Mouse (Mus musculus) kidney, postnatal 36 days (tissue): ENCODE data around the gene Bola2.
"Not testable (repeated sequence)": the region's sequence is repeated elsewhere in the genome, so short reads cannot be mapped to it uniquely, and the experiment has no call there.

ENCODE experiments used
- DNase-seq, 2 experiments: peaks; one replicate each; pipeline ENCODE4 v3.0.0; 2021 to 2022; ENCODE audit warnings: mixed read lengths in 2 of 2

Gene Bola2

DNA sequence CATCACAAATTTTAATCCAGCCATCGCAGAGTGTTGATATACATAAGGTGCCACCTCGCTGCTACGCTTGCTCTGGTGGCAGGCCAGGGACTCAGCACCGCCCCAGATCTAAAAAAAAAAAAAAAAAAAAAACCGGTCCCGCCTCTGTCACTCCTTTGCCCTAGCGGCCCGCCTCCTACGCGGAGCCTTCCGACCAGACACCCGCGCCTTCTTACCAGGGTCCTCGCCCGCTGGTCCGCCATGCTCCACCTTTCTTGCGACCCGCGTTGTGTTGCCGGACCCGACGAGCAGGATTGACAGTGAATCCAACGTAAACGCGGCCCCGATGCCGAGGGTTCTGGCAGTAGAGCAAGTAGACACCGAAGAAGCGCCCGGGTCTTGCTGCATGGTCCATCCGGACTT lies at the start of gene Bola2:
Gene Bola2 (plus strand): TSS at position 192 of the 402 bp plus-strand sequence.
- DNase-seq = peak; percentile 75 to 82

GRCm38 (mm10) chr7:126645708-126646107 lies 49.5 kb upstream of the Bola2 start:
- peak; percentile 24 to 37 for DNase-seq

DNA sequence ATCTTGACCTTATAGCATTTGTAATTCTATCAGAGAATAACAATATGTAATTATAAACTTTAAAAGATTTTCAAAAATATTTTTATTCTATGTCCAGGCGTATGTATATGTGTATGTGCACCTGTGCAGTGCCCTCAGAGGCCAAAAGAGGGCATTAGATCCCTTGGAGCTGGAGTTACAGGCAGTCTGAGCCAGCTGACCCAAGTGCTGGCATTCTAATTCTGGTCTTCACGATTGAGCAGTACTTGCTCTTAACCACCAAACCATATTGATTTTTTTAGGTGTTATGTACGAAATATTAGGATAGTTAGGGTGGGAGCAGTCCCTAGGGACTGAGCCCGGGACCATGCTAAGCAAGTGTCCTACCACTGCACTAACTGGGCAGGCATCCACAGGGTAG lies 46.7 kb upstream of the Bola2 start:
- no peak for DNase-seq

- peak; percentile 93 to 98 for DNase-seq
Observed at GRCm38 (mm10) chr7:126649231-126650051, 45.8 kb upstream of the Bola2 start, which contains the start of gene Sgf29. Sgf29 (plus strand) TSS chr7:126649309.

DNA sequence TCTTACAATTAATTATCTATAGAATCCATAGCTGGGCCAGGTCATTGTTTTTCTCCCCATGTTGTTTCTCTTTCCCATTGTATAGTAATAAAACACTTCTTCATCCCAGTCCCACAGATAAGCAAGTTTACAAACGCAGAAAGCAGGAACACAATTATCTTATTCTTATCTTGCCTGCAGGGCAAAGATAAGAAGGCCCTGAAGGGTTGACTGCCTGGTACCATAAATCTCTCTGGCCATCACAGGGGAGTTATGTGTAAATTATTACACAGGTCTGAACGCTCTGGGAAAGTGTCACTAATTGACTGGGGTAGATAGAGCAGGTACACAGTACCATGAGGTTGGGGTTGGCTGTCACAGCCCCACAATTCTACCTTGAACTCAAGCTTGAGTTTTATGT lies 44.3 kb upstream of the Bola2 start:
- no peak for DNase-seq

DNA sequence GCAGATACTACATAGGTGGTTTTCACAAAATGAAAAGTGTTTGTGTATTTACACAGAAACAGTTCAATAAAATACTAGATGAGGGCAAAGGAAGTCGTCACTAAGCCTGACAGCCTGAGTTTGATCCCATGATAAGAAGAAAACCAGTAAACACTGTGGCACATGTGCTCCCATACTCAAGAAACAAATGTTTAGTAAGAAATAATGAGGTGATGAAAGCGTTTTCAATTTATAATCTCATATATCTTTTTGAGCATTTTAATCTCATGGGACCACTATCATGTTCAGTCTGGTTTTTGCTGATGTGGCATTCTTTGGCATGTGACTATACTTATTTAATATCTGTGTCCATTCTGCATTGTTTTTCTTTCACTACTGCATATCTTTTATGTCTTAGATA lies 41.2 kb upstream of the Bola2 start:
- DNase-seq = no peak

DNA sequence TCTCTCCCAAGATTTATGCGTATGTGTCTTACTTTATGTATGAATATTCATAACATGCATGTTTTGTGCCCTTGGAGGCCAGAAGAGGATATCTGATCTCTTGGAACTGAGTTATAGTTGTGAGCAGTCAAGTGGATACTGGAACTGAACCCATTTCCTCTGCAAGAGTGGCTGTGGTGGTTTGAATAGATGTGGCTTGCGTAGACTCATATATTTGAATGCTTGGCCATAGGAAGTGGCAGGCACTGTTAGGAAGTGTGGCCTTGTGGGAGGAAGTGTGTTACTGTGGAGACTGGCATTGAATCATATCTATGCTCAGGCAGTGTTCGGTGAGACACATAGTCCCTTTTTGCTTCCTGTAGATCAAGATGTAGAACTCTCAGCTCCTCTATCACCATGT lies 39.5 kb upstream of the Bola2 start:
- no peak for DNase-seq

GRCm38 (mm10) chr7:126657522-126657921 lies 37.7 kb upstream of the Bola2 start:
- no peak for DNase-seq

DNA sequence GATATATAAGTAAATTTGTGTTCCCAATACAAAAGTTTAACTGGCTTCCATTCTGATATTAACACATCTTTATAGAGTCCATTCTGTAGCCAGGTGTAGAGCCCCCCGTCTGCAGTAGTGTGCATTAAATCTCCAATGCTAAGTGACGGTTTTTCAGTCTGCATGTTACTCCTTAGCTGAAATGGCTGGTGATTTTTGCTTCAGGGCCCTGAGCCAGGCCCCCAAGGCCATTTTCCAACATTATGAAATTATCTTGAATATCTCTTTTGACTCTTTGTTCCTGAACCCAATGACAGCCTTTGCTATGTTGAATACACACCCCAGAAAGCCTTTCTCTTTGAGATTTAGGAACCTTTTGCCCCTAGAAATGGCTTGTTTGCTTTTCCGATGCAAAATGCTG lies 35.4 kb upstream of the Bola2 start:
- no peak for DNase-seq

DNA sequence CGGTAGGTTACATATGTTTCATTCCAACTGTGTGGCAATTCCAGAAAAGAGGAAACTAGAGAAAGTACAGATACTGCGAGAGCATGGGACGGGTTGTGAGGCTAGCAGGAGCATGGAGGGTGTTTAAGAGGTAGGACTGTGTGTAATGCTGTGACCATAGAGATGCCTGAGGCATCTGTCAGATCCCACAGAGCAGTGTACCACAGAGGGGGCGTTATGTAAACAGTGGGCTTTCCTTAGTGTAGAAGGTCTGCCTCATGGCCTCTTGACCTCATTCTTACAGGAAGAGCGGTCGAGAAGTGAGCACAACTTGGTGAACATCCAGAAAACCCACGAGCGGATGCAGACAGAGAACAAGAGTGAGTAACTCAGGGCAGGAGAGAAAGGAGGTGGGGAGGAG lies 31.6 kb upstream of the Bola2 start:
- DNase-seq = no peak

DNA sequence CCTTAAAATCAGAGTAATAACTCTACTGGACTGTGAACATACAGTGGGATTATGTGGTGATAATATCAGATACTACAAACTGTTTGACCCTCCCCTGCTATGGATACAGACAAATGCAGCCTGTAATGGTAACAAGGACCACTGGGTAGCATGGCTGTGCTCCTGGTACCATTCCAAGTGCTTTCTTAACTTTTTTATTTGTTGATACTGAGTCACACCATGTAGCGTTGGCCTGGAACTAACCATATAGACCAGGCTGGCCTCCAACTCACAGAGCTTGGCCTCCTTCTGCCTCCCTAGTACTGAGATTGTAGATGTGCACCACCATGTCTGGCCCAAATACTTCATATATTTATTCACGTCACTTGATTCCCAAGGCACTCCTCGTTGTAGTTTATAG lies 29.9 kb upstream of the Bola2 start:
- peak; percentile 54 to 55 for DNase-seq

DNA sequence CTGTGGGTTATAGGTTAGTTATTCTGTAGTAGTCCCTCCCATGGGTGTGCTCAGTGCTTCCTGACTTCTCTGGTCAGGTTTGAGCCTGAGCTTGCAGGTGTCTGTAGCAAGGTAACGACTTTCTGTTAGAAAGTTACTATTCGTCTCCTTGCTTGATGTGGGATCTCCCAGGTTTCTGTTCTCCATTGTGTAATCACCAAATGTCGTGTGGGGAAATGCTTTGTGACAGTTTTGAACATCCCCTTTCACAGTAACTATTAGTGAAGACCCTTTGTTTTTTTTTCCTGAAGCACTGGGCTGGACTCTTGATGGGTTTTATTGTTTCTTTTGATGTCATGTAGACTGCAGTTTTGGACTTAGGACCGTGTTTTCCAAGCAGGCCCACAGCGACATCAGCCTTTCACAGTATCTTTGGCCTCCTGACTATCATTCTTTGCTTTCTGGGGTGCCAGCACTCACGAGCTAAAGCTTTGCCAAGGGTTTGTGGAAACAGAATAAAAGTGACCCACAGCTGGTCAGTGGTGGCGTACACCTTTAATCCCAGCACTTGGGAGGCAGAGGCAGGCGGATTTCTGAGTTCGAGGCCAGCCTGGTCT lies 27.6 kb upstream of the Bola2 start:
- no peak for DNase-seq

DNA sequence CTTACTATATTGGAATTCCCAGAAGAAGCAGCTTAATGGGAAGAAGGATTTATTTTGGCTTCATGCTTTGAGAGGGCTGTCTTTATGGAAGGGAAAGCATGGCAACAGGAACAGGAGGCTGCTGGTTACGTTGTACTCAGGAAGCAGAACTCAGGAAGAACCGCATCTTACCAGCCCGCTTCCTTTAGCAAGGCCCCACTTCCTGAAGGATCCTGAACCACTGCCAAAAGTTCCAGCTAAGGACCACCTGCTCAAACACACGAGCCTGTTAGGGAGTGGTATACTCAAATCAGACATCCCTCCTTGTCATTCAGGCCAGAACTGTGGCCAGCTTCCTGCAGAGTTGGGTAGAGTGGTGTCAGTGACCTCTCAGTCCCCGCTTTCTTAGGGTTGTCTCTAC lies 26.7 kb upstream of the Bola2 start:
- no peak for DNase-seq

DNA sequence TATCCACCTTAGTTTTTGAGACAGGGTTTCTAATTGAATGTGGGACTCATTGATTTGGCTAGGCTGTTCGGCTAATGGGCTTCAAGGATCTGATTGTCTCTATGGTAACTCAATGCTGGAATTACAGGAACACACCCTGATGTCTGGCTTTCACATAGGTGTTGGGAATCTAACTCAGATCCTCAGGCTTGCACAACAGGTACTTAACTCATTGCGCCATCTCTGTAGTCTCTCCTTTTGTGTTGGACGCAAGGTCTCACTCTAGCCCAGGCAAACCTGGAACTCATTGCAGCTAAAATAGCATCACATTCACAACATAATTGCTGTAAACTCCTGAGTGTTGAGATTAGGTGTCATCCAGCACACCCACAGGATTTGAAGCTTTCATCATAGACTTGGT lies 25.0 kb upstream of the Bola2 start:
- no peak for DNase-seq

- DNase-seq = no peak
Observed at GRCm38 (mm10) chr7:126672111-126672510, 23.1 kb upstream of the Bola2 start.

GRCm38 (mm10) chr7:126675104-126675503 lies 20.1 kb upstream of the Bola2 start:
- DNase-seq = no peak

DNA sequence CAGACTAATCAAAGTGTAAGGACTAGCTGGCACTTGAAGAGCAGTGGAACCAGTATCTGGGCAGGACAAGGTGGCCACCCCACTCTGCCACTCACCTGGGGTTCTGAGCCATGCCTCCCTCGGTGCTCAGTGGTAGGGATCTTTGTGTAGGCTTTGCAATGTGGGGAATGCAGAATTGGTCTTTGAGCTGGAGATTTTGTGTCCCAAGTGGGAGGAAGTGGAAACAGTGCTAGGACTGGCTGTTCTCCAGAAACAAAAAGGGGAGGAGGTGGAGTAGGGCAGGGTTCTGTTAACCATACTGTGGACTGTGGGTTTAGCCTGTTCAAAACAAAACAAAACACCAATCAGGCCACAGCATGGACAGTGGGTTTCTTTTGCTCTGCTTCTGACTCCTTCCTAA lies 19.0 kb upstream of the Bola2 start, which contains the start of gene Sult1a1:
Gene Sult1a1 (minus strand): TSS at position 226 of the 400 bp plus-strand sequence.
- DNase-seq = peak; percentile 74 to 94

DNA sequence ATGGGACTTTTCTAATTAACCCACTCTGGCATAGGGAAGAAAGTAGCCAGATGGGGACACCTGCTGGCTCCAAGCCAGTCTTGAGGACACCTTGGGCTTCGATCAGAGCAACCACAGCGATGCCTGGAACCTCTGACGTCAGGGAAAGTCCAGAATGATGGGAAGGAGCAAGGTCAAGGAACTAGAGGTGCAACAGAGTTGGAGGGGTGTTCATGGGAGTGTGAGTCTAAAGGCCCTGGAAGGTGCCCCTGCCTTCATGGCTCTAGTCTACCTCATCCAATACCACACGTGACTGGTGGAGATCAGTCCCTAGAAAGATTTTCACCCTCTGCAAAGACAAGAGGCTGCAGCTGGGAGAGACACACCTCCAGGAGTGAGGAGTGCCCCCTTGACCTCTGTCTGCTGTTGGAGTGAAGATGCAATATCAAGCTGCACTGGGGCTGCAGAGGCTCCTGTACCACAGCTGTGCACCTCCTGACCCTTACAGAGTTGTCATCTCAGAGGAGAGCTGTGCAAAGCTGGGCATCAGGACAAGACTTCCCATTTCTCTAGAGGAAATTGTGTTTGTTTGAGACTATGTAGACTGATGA lies 18.5 kb upstream of the Bola2 start:
- peak in 1 of 2 experiments; percentile 55 for DNase-seq

- DNase-seq = peak; percentile 60 to 79
Observed at GRCm38 (mm10) chr7:126678545-126679341, 16.5 kb upstream of the Bola2 start.

DNA sequence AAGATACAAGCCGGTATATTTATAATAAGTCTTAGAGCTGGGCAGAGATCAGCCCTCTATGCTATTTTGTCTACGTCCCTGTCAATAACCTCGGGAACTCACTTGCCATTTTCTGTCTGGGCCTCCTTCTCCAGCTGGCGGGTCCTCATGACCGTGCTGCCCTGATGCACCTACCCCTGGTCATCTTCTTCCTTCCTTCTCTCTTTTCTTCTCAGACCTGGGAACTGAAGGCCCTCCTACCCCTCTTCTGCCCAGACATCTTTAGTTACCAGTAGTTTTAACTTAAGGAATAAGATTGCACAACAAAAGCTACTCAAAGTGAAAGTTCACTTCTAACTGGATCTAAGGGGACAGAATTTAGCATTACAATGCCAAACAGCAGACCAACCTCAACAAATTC lies 15.5 kb upstream of the Bola2 start:
- no peak for DNase-seq

GRCm38 (mm10) chr7:126681221-126681620 lies 14.0 kb upstream of the Bola2 start:
- DNase-seq = peak; percentile 70 to 77

- not testable (repeated sequence) for DNase-seq
Observed at GRCm38 (mm10) chr7:126688156-126688555, 7.0 kb upstream of the Bola2 start.

- no peak for DNase-seq
Observed at GRCm38 (mm10) chr7:126689021-126689420, 6.2 kb upstream of the Bola2 start.
